Mouse (Mus musculus): Measurements from ENCODE around the gene Agrn.

The Agrn gene

DNA sequence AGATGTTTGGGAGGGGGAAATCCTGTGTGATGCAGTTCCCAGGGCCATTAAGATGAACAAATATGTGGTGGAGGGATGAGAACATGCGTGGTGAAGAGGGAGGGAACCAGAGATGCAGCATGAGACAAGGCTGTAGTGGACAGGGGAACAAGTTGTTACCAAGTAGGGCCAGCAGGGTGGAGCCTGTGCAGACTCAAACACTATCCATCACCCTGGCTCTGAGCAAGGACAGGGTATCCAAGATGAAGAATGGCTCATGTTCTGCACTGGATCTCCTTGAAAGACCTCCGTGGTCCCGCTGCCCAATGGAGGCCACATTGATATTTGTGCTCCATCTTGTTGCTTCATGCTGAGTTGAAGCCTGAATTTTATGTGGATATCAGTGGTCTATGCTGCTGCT lies 42.5 kb downstream of the Agrn start:
- DNase-seq (ENCODE audit: low spot score in 2 of 2) = peak in 1 of 2 experiments; percentile 1

DNA sequence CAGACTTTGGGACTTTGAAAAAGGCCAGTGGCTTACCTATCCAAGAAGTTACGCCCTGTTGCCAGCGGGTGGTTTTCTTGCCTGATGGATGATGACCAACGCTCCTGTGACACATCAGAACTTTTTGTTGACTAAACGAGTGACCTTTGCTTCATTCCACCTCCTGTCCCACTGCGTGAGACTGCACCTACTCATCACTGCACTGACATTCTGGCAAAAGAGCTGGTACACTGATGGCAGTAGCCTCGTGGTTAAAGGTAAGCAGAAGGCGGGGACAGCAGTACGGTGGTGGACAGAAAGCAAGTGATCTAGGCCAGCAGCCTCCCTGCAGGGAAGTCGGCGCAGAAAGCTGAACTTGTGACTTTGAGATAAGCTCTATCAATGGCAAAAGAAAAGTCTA lies 46.4 kb downstream of the Agrn start:
- DNase-seq (ENCODE audit: low spot score in 2 of 2) = peak in 1 of 2 experiments; percentile 2

- no peak for DNase-seq (ENCODE audit: low spot score in 2 of 2)
Observed at GRCm38 (mm10) chr4:156136285-156137100, 60.8 kb downstream of the Agrn start.

DNA sequence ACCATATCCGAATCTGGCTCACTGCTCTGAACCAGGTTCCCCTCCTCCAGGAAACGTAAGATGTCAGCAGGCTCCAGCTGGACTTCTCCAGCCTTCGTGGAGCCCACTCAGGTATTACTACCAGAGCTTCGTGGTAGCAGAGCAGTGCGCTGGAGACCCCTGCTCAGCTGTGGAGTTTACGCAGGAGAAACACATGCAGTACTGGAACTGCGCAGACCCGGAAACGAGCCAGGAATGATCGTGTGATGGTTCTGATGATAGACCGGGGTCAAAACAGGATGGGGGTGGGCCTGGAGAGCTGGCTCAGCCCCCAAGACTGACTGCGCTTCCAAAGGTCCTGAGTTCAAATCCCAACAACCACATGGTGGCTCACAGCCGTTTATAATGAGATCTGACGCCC lies 61.5 kb downstream of the Agrn start:
- DNase-seq (ENCODE audit: low spot score in 2 of 2) = no peak

DNA sequence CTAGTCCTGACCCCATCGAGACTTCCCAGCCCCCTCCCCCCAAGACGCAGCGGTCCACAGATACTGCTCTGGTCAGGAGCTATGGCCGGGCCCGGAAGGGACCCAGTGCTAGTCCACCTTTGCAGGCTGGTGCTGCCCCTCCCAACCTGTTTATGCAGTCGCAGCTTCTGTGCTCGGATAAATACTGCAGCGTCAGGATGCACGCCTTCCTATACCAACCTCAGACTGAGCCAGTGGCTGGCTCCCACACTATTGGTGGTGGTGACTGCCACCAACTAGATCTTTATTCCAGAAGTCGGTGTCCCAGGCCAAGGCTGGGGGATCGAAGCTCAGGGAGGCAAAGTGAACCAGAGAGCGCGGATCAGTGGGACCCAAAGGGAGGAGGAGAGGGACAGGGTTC lies 62.2 kb downstream of the Agrn start:
- no peak for DNase-seq (ENCODE audit: low spot score in 2 of 2)

- no peak for DNase-seq (ENCODE audit: low spot score in 2 of 2)
Observed at GRCm38 (mm10) chr4:156133943-156134605, 63.2 kb downstream of the Agrn start.

GRCm38 (mm10) chr4:156133334-156133733 lies 64.0 kb downstream of the Agrn start:
- no peak for DNase-seq (ENCODE audit: low spot score in 2 of 2)

GRCm38 (mm10) chr4:156130940-156131339 lies 66.3 kb downstream of the Agrn start:
- DNase-seq (ENCODE audit: low spot score in 2 of 2) = no peak

GRCm38 (mm10) chr4:156130436-156130835 lies 66.9 kb downstream of the Agrn start, which contains the start of gene Rnf223:
Gene Rnf223, plus strand, starts transcription at chr4:156130513.
- DNase-seq (ENCODE audit: low spot score in 2 of 2) = no peak

- no peak for DNase-seq (ENCODE audit: low spot score in 2 of 2)
Observed at GRCm38 (mm10) chr4:156128746-156129145, 68.5 kb downstream of the Agrn start.

- no peak for DNase-seq (ENCODE audit: low spot score in 2 of 2)
Observed at GRCm38 (mm10) chr4:156126841-156127240, 70.4 kb downstream of the Agrn start.

GRCm38 (mm10) chr4:156125393-156125792 lies 71.9 kb downstream of the Agrn start:
- no peak for DNase-seq (ENCODE audit: low spot score in 2 of 2)

GRCm38 (mm10) chr4:156124077-156124476 lies 73.2 kb downstream of the Agrn start:
- DNase-seq (ENCODE audit: low spot score in 2 of 2) = no peak
